Mouse (Mus musculus) B cell, adult 67 days (primary cell): ENCODE measurements around the gene Vps25. TPM values are rescaled to one million over a fixed set of nuclear protein-coding genes. Genes with fewer than 3 reads are reported as not detected.

ENCODE experiments used
- total RNA-seq, 2 experiments: library from RNA; stranded (reverse); gene quantifications; 4 replicates each; pipeline ENCODE4 v1.2.4; 2023

Vps25 gene
- 10 to 100 TPM; 69.8 to 82.7 TPM for total RNA-seq

GRCm38 (mm10) chr11:101253613-101254389 is at the start of gene Vps25:
Gene Vps25, plus strand, starts transcription at chr11:101253707.

GRCm38 (mm10) chr11:101226065-101226701 is 27.3 kb upstream of the Vps25 start, which contains the start of gene Ezh1:
Gene Ezh1, minus strand, starts transcription at chr11:101226463.

GRCm38 (mm10) chr11:101245855-101246701 is 7.4 kb upstream of the Vps25 start, which contains the start of gene Ramp2:
Gene Ramp2, plus strand, starts transcription at chr11:101246028.

GRCm38 (mm10) chr11:101259948-101260825 is 6.7 kb downstream of the Vps25 start, which contains the start of gene Wnk4:
Gene Wnk4, plus strand, starts transcription at chr11:101260567.

GRCm38 (mm10) chr11:101278223-101279192 is 25.0 kb downstream of the Vps25 start, which contains the start of the genes Cntd1 and Coa3:
Gene Cntd1, plus strand, starts transcription at chr11:101279012.
Gene Coa3, minus strand, starts transcription at chr11:101279114.

GRCm38 (mm10) chr11:101302004-101302798 is 48.7 kb downstream of the Vps25 start, which contains the start of gene Becn1:
Gene Becn1, minus strand, starts transcription at chr11:101302286.

Other genes starting within 250 kb of the Vps25 start
- gene Atp6v0a1, start 244.3 kb upstream of the Vps25 start, total RNA-seq: 100 to 1,000 TPM in 1 of 2 experiments, 10 to 100 TPM in 1; 76.8 to 108 TPM
- 10 to 100 TPM; 18.5 to 24.4 TPM for gene Naglu, start 183.7 kb upstream of the Vps25 start, total RNA-seq
- gene Hsd17b1, start 175.3 kb upstream of the Vps25 start, total RNA-seq: 1 to 10 TPM; 2.2 to 2.9 TPM
- 10 to 100 TPM; 18.3 to 21.7 TPM for gene Coasy, start 171.1 kb upstream of the Vps25 start, total RNA-seq
- 10 to 100 TPM; 36.8 to 37.6 TPM for gene Mlx, start 166.4 kb upstream of the Vps25 start, total RNA-seq
- 1 to 10 TPM; 2.9 to 3.5 TPM for gene Psmc3ip, start 158.3 kb upstream of the Vps25 start, total RNA-seq
- gene Retreg3, start 133.8 kb upstream of the Vps25 start, total RNA-seq: 10 to 100 TPM; 85.9 to 89.2 TPM
- gene Tubg1, start 133.8 kb upstream of the Vps25 start, total RNA-seq: 10 to 100 TPM; 14.2 to 17.4 TPM
- gene Tubg2, start 97.8 kb upstream of the Vps25 start, total RNA-seq: 1 to 10 TPM; 3.2 to 7.1 TPM
- gene Cntnap1, start 83.2 kb upstream of the Vps25 start, total RNA-seq: under 1 TPM; 0.21 to 0.32 TPM
- gene Plekhh3, start 82.4 kb upstream of the Vps25 start, total RNA-seq: 1 to 10 TPM in 1 of 2 experiments, under 1 TPM in 1; 0.95 to 1.4 TPM
- gene Ccr10, start 78.3 kb upstream of the Vps25 start, total RNA-seq: not detected
- 10 to 100 TPM; 89.5 to 93.8 TPM for gene Ezh1, start 27.2 kb upstream of the Vps25 start, total RNA-seq
- not detected for gene Ramp2, start 7.7 kb upstream of the Vps25 start, total RNA-seq
- under 1 TPM; 0.20 to 0.77 TPM for gene Wnk4, start 6.9 kb downstream of the Vps25 start, total RNA-seq
- under 1 TPM in 1 of 2 experiments, not detected in 1; 0.29 TPM for gene Cntd1, start 25.3 kb downstream of the Vps25 start, total RNA-seq
- gene Coa3, start 25.4 kb downstream of the Vps25 start, total RNA-seq: 10 to 100 TPM; 30.6 to 33.6 TPM
- gene Becn1, start 48.6 kb downstream of the Vps25 start, total RNA-seq: 100 to 1,000 TPM; 185 to 187 TPM
- 100 to 1,000 TPM; 143 to 148 TPM for gene Psme3, start 62.5 kb downstream of the Vps25 start, total RNA-seq
- 10 to 100 TPM; 13.2 to 14.9 TPM for gene Aoc2, start 71.4 kb downstream of the Vps25 start, total RNA-seq
- gene Aoc3, start 76.9 kb downstream of the Vps25 start, total RNA-seq: under 1 TPM in 1 of 2 experiments, not detected in 1; 0.50 TPM
- not detected for gene G6pc, start 113.9 kb downstream of the Vps25 start, total RNA-seq
- 10 to 100 TPM; 30.7 to 36.3 TPM for gene Aarsd1, start 163.9 kb downstream of the Vps25 start, total RNA-seq
- 1 to 10 TPM in 1 of 2 experiments, not detected in 1; 2.8 TPM for gene Gm27029, start 171.1 kb downstream of the Vps25 start, total RNA-seq
- 10 to 100 TPM; 22.5 to 22.6 TPM for gene Rundc1, start 171.4 kb downstream of the Vps25 start, total RNA-seq
- 1 to 10 TPM; 1.9 to 2.6 TPM for gene Ptges3l, start 171.6 kb downstream of the Vps25 start, total RNA-seq
- 100 to 1,000 TPM; 111 to 123 TPM for gene Rpl27, start 188.6 kb downstream of the Vps25 start, total RNA-seq
- 10 to 100 TPM; 72.3 to 76.1 TPM for gene Ifi35, start 194.7 kb downstream of the Vps25 start, total RNA-seq
- under 1 TPM in 1 of 2 experiments, not detected in 1; 0.52 TPM for gene Rnd2, start 211.3 kb downstream of the Vps25 start, total RNA-seq
- gene Vat1, start 212.5 kb downstream of the Vps25 start, total RNA-seq: 10 to 100 TPM; 18.7 to 19.2 TPM